ENCODE assay signal across 24 mouse cellular contexts in genomic region chr2:32034206-32034605, GRCm38 (mm10). TPM values are rescaled to one million over a fixed set of nuclear protein-coding genes. Genes with fewer than 3 reads are reported as not detected.
DNase-seq lines count a peak whose midpoint lies in the region; TF ChIP-seq lines count a peak whose summit lies in the region.
"Had no signal": no experiment of that assay in that cellular context is flagged by ENCODE, and none has a peak within 500 bp of the region (broad histone marks: within the 10 kb centered on the region; RNA-seq: fewer than 3 reads in every experiment).

No protein-coding gene starts in this region.

- H3K4me1 ChIP-seq in spleen, adult 2 months (ENCODE audit: control insufficient read depth, insufficient read depth, insufficient read length): peaks cover 2% of the 10 kb centered on the region; the same call in 1 of the 2 replicates
- H3K4me1 ChIP-seq: embryonic facial prominence, embryonic 10.5 days; embryonic facial prominence, embryonic 13.5 days; forebrain, embryonic 12.5 days; forebrain, embryonic 15.5 days; hindbrain, embryonic 10.5 days; hindbrain, embryonic 13.5 days had no signal

- no peak for TF ChIP-seq POLR2A in spleen, adult 2 months (IDR thresholded peaks at IDR 0.05; ENCODE audit: low read depth, low read length)

- TF ChIP-seq CTCF in spleen, adult 2 months (IDR thresholded peaks at IDR 0.05; ENCODE audit: extremely low read depth, insufficient read depth, insufficient read length, insufficient replicate concordance): no peak

- no peak for DNase-seq in spleen, adult 2 months (ENCODE audit: low read depth in 1 of 2, low spot score in 2 of 2)
- DNase-seq in spleen, postnatal 10 days (ENCODE audit: low spot score in 2 of 2): no peak
- peak; percentile 68 for DNase-seq in thymus, postnatal 0 days (ENCODE audit: low spot score)
- peak; percentile 75 for DNase-seq in thymus, postnatal 25 days
- DNase-seq in B cell, adult 2 months: no peak
- no peak for DNase-seq in yolk sac, embryonic 10.5 days (ENCODE audit: low spot score)
- no peak for DNase-seq in gastrocnemius, adult 18-20 months (ENCODE audit: low spot score)
- DNase-seq: adrenal gland, adult 8-10 months; adrenal gland, postnatal 25 days; cerebellum, adult 8-10 months; cerebellum, postnatal 10 days; embryo, embryonic 11 days; gastrocnemius, adult 2 months; heart, postnatal 10 days had no signal

- H3K36me3 ChIP-seq in spleen, adult 2 months (ENCODE audit: control insufficient read depth, insufficient read depth, low read length): peaks cover 36% of the 10 kb centered on the region

- no peak overlapping the region for H3K4me3 ChIP-seq in spleen, adult 2 months (ENCODE audit: extremely low read depth, insufficient read depth, insufficient read length)
- H3K4me3 ChIP-seq: embryonic facial prominence, embryonic 10.5 days; embryonic facial prominence, embryonic 13.5 days; erythroblast, embryonic 14.5 days; forebrain, embryonic 12.5 days; forebrain, embryonic 15.5 days; gastrocnemius, adult 2 months; heart, adult 2 months; heart, embryonic 12.5 days; heart, embryonic 15.5 days; hindbrain, embryonic 10.5 days; hindbrain, embryonic 13.5 days had no signal

- no peaks in the 10 kb centered on the region for H3K27me3 ChIP-seq in spleen, adult 2 months (ENCODE audit: control insufficient read depth, insufficient read depth, low read length)
- H3K27me3 ChIP-seq: embryonic facial prominence, embryonic 13.5 days; forebrain, embryonic 12.5 days; forebrain, embryonic 15.5 days; heart, embryonic 12.5 days; heart, embryonic 15.5 days; hindbrain, embryonic 13.5 days had no signal

- peak overlapping the region; percentile 45 for H3K27ac ChIP-seq in spleen, adult 2 months (ENCODE audit: insufficient read depth, low read length)
- H3K27ac ChIP-seq: embryonic facial prominence, embryonic 10.5 days; embryonic facial prominence, embryonic 13.5 days; forebrain, embryonic 12.5 days; forebrain, embryonic 15.5 days; gastrocnemius, adult 2 months; heart, adult 2 months; heart, embryonic 15.5 days; hindbrain, embryonic 10.5 days; hindbrain, embryonic 13.5 days had no signal

- 81% methylated on average over 6 of the region's 6 CpGs for WGBS in spleen, adult 2 months

RNA-seq across cellular contexts. Expression of gene Fam78a, which starts 50.5 kb away (rescaled TPM):
- polyA plus RNA-seq in spleen, adult 2 months (2012; rRNA removed): 33.1 and 48.3 TPM in 2 replicates
- polyA plus RNA-seq in thymus, postnatal 0 days (2015; fragmentation: Nextera tagmentation; extraction: Ambion mirVana): 57.5 and 68.6 TPM in 2 replicates
- 10 to 100 TPM; 12.5 to 21.2 TPM for total RNA-seq in gastrocnemius, adult 18-20 months (2021)

RNA-seq across cellular contexts. Expression of gene Nup214, which starts 60.0 kb away (rescaled TPM):
- 29.5 and 30.1 TPM in 2 replicates for polyA plus RNA-seq in spleen, adult 2 months (2012; rRNA removed)
- polyA plus RNA-seq in thymus, postnatal 0 days (2015; fragmentation: Nextera tagmentation; extraction: Ambion mirVana): 115 and 138 TPM in 2 replicates
- total RNA-seq in gastrocnemius, adult 18-20 months (2021): 10 to 100 TPM; 18.0 to 23.5 TPM

Comparison
In these comparisons a context has a peak if more than half of its experiments do, and no peak if none do; other contexts are left out.
1. DNase-seq: peak in thymus, postnatal 0 days (single experiment) and thymus, postnatal 25 days (single experiment); none in spleen, adult 2 months (0 of 2), spleen, postnatal 10 days (0 of 2), B cell, adult 2 months (0 of 2), yolk sac, embryonic 10.5 days (single experiment) and gastrocnemius, adult 18-20 months (single experiment).